Comparison of ENCODE assay signal across 8 mouse cellular contexts in the genomic region with DNA sequence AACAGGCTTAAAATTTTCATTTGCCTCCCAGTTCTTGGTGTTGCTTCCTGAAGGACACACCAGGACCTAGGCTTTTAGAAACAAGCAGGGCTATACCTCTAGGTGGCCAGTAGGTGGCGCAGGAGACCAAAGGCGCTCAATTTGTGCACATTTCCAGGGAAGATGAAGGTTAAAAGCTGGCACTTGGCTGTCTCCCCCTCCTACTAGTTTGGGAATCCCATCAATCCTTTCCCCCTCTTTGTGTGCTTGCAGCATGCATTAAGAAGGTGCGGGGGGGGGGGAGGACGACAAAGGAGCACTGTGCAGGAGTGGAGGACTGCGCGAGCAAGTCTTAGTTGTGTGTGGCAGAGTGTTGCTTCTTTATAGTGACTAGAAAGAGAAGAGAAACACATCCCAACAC. TPM values are rescaled to one million over a fixed set of nuclear protein-coding genes. Genes with fewer than 3 reads are reported as not detected.
DNase-seq lines count a peak whose midpoint lies in the region; ATAC-seq lines count a peak whose summit lies in the region.

No protein-coding gene starts in this region.

- no peak overlapping the region for H3K9ac ChIP-seq in intestine, embryonic 14.5 days (ENCODE audit: low read length)
- H3K9ac ChIP-seq in intestine, embryonic 15.5 days = no peak overlapping the region

- no peak for ATAC-seq in intestine, embryonic 14.5 days (replicated peaks; ENCODE audit: low FRiP score, low TSS enrichment, low read depth)
- ATAC-seq in intestine, embryonic 15.5 days = no peak

- H3K36me3 ChIP-seq in intestine, embryonic 14.5 days (ENCODE audit: control insufficient read depth, insufficient read depth, low read length) = peaks cover 36% of the 10 kb centered on the region
- H3K36me3 ChIP-seq in intestine, embryonic 15.5 days = no peaks in the 10 kb centered on the region
- H3K36me3 ChIP-seq in heart, embryonic 10.5 days = peaks cover 73% of the 10 kb centered on the region
- peaks cover 17% of the 10 kb centered on the region for H3K36me3 ChIP-seq in limb, embryonic 10.5 days

- WGBS in intestine, embryonic 14.5 days = 27% methylated on average over 6 of the region's 6 CpGs
- WGBS in intestine, embryonic 15.5 days = 27% methylated on average over 6 of the region's 6 CpGs
- WGBS in heart, embryonic 10.5 days = 27% methylated on average over 6 of the region's 6 CpGs
- WGBS in limb, embryonic 10.5 days = 23% methylated on average over 6 of the region's 6 CpGs

- no peak overlapping the region for H3K27ac ChIP-seq in intestine, embryonic 14.5 days (ENCODE audit: low read depth)
- no peak overlapping the region for H3K27ac ChIP-seq in intestine, embryonic 15.5 days
- H3K27ac ChIP-seq in heart, embryonic 10.5 days = peak overlapping the region; percentile 52; the same call in 1 of the 2 replicates
- no peak overlapping the region for H3K27ac ChIP-seq in limb, embryonic 10.5 days

- H3K4me3 ChIP-seq in intestine, embryonic 14.5 days (ENCODE audit: low read depth, low read length) = no peak overlapping the region
- no peak overlapping the region for H3K4me3 ChIP-seq in intestine, embryonic 15.5 days (replicated peaks)
- H3K4me3 ChIP-seq in heart, embryonic 10.5 days = no peak overlapping the region
- no peak overlapping the region for H3K4me3 ChIP-seq in limb, embryonic 10.5 days

- H3K4me2 ChIP-seq in intestine, embryonic 14.5 days (ENCODE audit: low read length) = no peak overlapping the region
- no peak overlapping the region for H3K4me2 ChIP-seq in intestine, embryonic 15.5 days (replicated peaks)

- H3K27me3 ChIP-seq in intestine, embryonic 14.5 days (replicated peaks; ENCODE audit: control insufficient read depth, insufficient read depth, low read length) = no peaks in the 10 kb centered on the region
- no peaks in the 10 kb centered on the region for H3K27me3 ChIP-seq in intestine, embryonic 15.5 days (replicated peaks)
- no peaks in the 10 kb centered on the region for H3K27me3 ChIP-seq in heart, embryonic 10.5 days (ENCODE audit: insufficient read depth, poor library complexity, severe bottlenecking)
- peaks cover 34% of the 10 kb centered on the region; the same call in 1 of the 2 replicates for H3K27me3 ChIP-seq in limb, embryonic 10.5 days (ENCODE audit: low read depth, poor library complexity, severe bottlenecking)

- peaks cover 22% of the 10 kb centered on the region for H3K4me1 ChIP-seq in intestine, embryonic 14.5 days (replicated peaks; ENCODE audit: control insufficient read depth, insufficient read depth, low read length)
- peaks cover 16% of the 10 kb centered on the region for H3K4me1 ChIP-seq in intestine, embryonic 15.5 days (replicated peaks)
- H3K4me1 ChIP-seq in heart, embryonic 10.5 days = peaks cover 41% of the 10 kb centered on the region
- H3K4me1 ChIP-seq in limb, embryonic 10.5 days = peaks cover 33% of the 10 kb centered on the region

- peak; percentile 91 for DNase-seq in intestine, embryonic 14.5 days (ENCODE audit: low spot score)
- peak; percentile 63 for DNase-seq in adrenal gland, adult 2 months
- peak; percentile 92 for DNase-seq in embryo, embryonic 10.5 days (ENCODE audit: low spot score)
- peak; percentile 84 for DNase-seq in heart, embryonic 10.5 days (ENCODE audit: low spot score)
- peak; percentile 88 for DNase-seq in limb, embryonic 10.5 days (ENCODE audit: low spot score)
- peak; percentile 19 for DNase-seq in naive thymus-derived CD4-positive, alpha-beta T cell, adult 2 months (ENCODE audit: low read depth)
- peak; percentile 91 for DNase-seq in testis, postnatal 10 days (ENCODE audit: low spot score)

- H3K9me3 ChIP-seq in intestine, embryonic 14.5 days (ENCODE audit: control insufficient read depth, low read length) = no peaks in the 10 kb centered on the region
- H3K9me3 ChIP-seq in intestine, embryonic 15.5 days = no peaks in the 10 kb centered on the region
- no peaks in the 10 kb centered on the region for H3K9me3 ChIP-seq in heart, embryonic 10.5 days
- H3K9me3 ChIP-seq in limb, embryonic 10.5 days (replicated peaks) = no peaks in the 10 kb centered on the region

RNA-seq across cellular contexts. Expression of a gene that starts 8.8 kb away (rescaled TPM):
- polyA plus RNA-seq in intestine, embryonic 14.5 days (2014; fragmentation: Nextera tagmentation; extraction: Ambion mirVana) = 46.2 and 53.1 TPM in 2 replicates
- 46.2 and 50.7 TPM in 2 replicates for polyA plus RNA-seq in intestine, embryonic 15.5 days (2015; fragmentation: Nextera tagmentation; extraction: Ambion mirVana)
- total RNA-seq in adrenal gland, adult 2 months (2021) = 100 to 1,000 TPM in 1 of 2 experiments, 10 to 100 TPM in 1; 87.4 to 179 TPM
- polyA plus RNA-seq in adrenal gland, adult 2 months (2012; rRNA removed) = 31.2 and 32.3 TPM in 2 replicates
- 158 and 178 TPM in 2 replicates for polyA plus RNA-seq in heart, embryonic 10.5 days (2016; fragmentation: Nextera tagmentation; extraction: Ambion mirVana)
- polyA plus RNA-seq in limb, embryonic 10.5 days (2016; fragmentation: Nextera tagmentation; extraction: Ambion mirVana) = 44.4 and 55.4 TPM in 2 replicates

RNA-seq across cellular contexts. Expression of a gene that starts 41.6 kb away (rescaled TPM):
- polyA plus RNA-seq in intestine, embryonic 14.5 days (2014; fragmentation: Nextera tagmentation; extraction: Ambion mirVana) = 194 and 217 TPM in 2 replicates
- 147 and 148 TPM in 2 replicates for polyA plus RNA-seq in intestine, embryonic 15.5 days (2015; fragmentation: Nextera tagmentation; extraction: Ambion mirVana)
- 1 to 10 TPM; 2.0 to 4.1 TPM for total RNA-seq in adrenal gland, adult 2 months (2021)
- polyA plus RNA-seq in adrenal gland, adult 2 months (2012; rRNA removed) = 12.6 and 13.0 TPM in 2 replicates
- 137 and 226 TPM in 2 replicates for polyA plus RNA-seq in heart, embryonic 10.5 days (2016; fragmentation: Nextera tagmentation; extraction: Ambion mirVana)
- 198 and 264 TPM in 2 replicates for polyA plus RNA-seq in limb, embryonic 10.5 days (2016; fragmentation: Nextera tagmentation; extraction: Ambion mirVana)

Comparison
In these comparisons a context has a peak if more than half of its experiments do, and no peak if none do; other contexts are left out.
1. DNase-seq: peak in every context shown above with its lines; median percentile 92 in embryo, embryonic 10.5 days; 91 in intestine, embryonic 14.5 days; 91 in testis, postnatal 10 days; 88 in limb, embryonic 10.5 days; 84 in heart, embryonic 10.5 days; 63 in adrenal gland, adult 2 months; 19 in naive thymus-derived CD4-positive, alpha-beta T cell, adult 2 months.